Mouse (Mus musculus): ENCODE results near the gene Epha3. TPM values are rescaled to one million over a fixed set of nuclear protein-coding genes. Genes with fewer than 3 reads are reported as not detected.

Gene Epha3
- polyA plus RNA-seq (2012; rRNA removed): 14.2 and 36.0 TPM in 2 replicates

DNA sequence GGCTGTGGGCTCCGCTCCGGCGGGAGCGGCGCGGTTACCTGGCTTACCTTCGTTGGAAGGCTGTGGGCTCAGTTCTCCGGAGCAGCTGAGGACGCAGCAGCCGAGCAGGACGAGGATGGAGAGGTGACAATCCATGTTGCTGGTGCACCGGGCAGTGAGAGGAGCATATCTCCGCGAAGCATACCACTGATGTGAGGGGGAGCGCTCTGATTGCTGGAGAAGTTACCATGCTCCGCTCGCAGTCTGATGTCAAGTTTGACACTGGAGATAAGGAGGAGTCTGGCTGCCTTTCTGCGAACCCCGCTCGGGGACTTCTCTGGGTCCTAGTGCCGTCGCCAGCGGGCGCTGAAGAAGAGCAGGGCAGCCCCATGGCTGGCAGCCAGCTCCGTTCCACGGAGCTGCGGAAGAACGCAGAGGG lies at the start of gene Epha3:
TSS of gene Epha3 (minus strand) at position 263 of the 418 bp plus-strand sequence.

